Mouse (Mus musculus) megakaryocyte, embryonic 14.5 days (primary cell): ENCODE results near the gene Selenon. TPM values are rescaled to one million over a fixed set of nuclear protein-coding genes. Genes with fewer than 3 reads are reported as not detected.

Experiments used
- H3K27me3 ChIP-seq: replicated peaks from 2 replicates; pipeline ENCODE3; 2012; ENCODE audit warnings: inconsistent platforms
- H3K36me3 ChIP-seq: replicated peaks from 2 replicates; pipeline ENCODE3; 2012; ENCODE audit warnings: low read length, inconsistent platforms, mixed read lengths
- H3K4me1 ChIP-seq: 2 replicates; pipeline ENCODE4 v1.6.1; 2012; ENCODE audit warnings: inconsistent platforms
- H3K4me3 ChIP-seq: replicated peaks from 2 replicates; pipeline ENCODE3; 2012; ENCODE audit warnings: moderate library complexity, mild to moderate bottlenecking, inconsistent platforms
- H3K9me3 ChIP-seq: 2 replicates; pipeline ENCODE4 v1.6.1; 2012; ENCODE audit warnings: inconsistent platforms
- FLI1 ChIP-seq: IDR thresholded peaks from 2 replicates; pipeline ENCODE4 v1.6.1; 2012; ENCODE audit warnings: low read length, inconsistent platforms, mixed read lengths
- GATA1 ChIP-seq: IDR thresholded peaks from 3 replicates; pipeline ENCODE4 v1.6.1; 2012; ENCODE audit warnings: mixed read lengths, low read length, inconsistent platforms, borderline replicate concordance
- polyA plus RNA-seq: library from polyadenylated mRNA; stranded (reverse); fragments of >175 nt; gene quantifications from 2 replicates; pipeline ENCODE4 v1.2.3, GENCODE M21; 2012; ENCODE audit warnings: low replicate concordance; ENCODE audit not compliant: insufficient read depth

Gene Selenon
- polyA plus RNA-seq, 1 experiment, result 9.1 TPM

- H3K36me3 ChIP-seq, result peaks cover 54% of the 10 kb centered on the region
- H3K27me3 ChIP-seq, result peaks cover 43% of the 10 kb centered on the region
- H3K4me1 ChIP-seq, result peaks cover 36% of the 10 kb centered on the region
- H3K9me3 ChIP-seq, result peaks cover 14% of the 10 kb centered on the region
- no peak for TF ChIP-seq GATA1
- TF ChIP-seq FLI1, result no peak
- no peak overlapping the region for H3K4me3 ChIP-seq
These were observed 2.1 kb downstream of the Selenon start for GRCm38 (mm10) chr4:134549899-134550298.

- peak overlapping the region; percentile 33 for H3K4me3 ChIP-seq
These were observed 3.6 kb downstream of the Selenon start for GRCm38 (mm10) chr4:134548169-134548938.

GRCm38 (mm10) chr4:134546814-134547705 lies 4.9 kb downstream of the Selenon start:
- Histone ChIP-seq H3K4me1 (peaks cover 43% of the 10 kb centered on the region), H3K36me3 (peaks cover 80% of the 10 kb centered on the region), H3K9me3 (peaks cover 14% of the 10 kb centered on the region), H3K27me3 (peaks cover 43% of the 10 kb centered on the region), H3K4me3 (peak overlapping the region; percentile 20)
- TF ChIP-seq GATA1 (no peak), FLI1 (no peak)

More at GRCm38 (mm10) chr4:134548169-134548938, 3.6 kb downstream of the Selenon start:
- H3K4me1 ChIP-seq, result peaks cover 39% of the 10 kb centered on the region
- H3K27me3 ChIP-seq, result peaks cover 44% of the 10 kb centered on the region
- no peak for TF ChIP-seq GATA1
- TF ChIP-seq FLI1, result no peak
- H3K36me3 ChIP-seq, result peaks cover 68% of the 10 kb centered on the region
- peaks cover 14% of the 10 kb centered on the region for H3K9me3 ChIP-seq

DNA sequence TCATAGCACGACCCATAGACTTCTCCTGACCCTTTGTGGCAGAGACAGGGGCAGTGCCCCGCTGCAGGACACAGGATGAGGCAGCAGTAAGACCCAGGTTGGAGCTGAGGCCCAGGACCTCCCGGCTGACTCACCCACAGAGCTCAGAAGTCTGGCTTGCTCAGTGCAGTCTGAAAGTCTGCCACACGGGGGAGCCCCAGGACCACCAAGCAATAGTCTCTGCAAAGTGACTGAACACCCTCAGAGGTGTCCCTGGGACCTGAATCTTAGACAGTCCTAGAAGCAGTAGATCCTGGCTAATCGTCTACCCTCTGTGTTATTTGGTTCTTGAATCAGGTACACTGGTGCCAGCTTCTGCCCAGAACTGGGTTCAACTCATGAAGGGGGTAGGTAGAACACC lies 8.7 kb downstream of the Selenon start:
- no peaks in the 10 kb centered on the region for H3K9me3 ChIP-seq
- no peak overlapping the region for H3K4me3 ChIP-seq
- peaks cover 87% of the 10 kb centered on the region for H3K36me3 ChIP-seq
- peaks cover 28% of the 10 kb centered on the region for H3K27me3 ChIP-seq
- TF ChIP-seq FLI1 (no peak), GATA1 (no peak)
- H3K4me1 ChIP-seq, result peaks cover 24% of the 10 kb centered on the region

DNA sequence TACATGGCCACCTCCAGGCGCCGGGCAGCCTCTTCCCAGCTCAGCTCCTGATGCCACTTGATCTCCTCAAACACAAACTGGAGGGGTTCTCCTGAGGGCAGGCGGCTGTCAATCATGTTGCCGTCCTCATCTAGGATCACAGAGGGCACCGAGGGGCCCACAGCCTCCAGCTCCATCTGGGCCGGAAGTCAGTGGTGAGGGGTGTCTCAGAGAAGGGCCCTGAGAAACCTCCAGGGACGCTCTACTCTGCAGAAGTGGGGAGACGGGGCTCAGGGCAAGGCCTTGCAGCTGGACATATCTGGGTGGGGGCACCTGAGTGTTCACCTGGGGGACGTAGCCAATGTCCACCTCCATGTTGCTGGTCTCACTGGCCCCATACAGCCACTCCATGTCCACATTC lies 9.2 kb downstream of the Selenon start:
- Histone ChIP-seq H3K9me3 (no peaks in the 10 kb centered on the region), H3K4me3 (no peak overlapping the region), H3K4me1 (peaks cover 19% of the 10 kb centered on the region), H3K27me3 (peaks cover 26% of the 10 kb centered on the region), H3K36me3 (peaks cover 82% of the 10 kb centered on the region)
- TF ChIP-seq FLI1 (no peak), GATA1 (no peak)

DNA sequence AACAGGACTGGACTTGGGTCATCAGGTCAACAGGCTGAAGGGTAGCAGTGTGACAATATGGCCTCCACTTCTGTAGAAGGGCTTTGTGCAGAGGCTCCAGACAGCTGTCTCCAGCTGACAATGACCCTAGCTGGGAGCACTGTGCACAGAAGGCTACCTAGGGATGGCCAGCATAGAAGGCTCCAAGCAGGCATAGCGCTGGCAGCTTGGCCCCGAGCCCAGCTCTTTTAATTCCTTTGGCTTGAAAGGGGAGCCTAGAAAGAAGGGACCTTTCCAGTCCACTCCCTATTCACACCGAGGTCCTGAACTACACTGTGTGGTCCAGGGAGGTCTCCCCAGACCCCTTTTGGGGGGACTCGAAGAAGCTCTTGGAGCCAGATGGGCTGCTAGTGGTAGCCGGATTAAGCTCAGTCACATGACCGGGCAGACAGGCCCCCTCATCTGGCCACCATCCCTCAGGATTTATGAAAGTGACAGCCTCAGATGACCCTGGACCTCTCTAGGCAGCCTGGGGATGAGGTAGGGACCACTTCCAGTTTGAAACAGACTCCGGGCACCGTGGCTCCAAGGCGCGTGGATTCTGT lies 12.9 kb downstream of the Selenon start:
- Histone ChIP-seq H3K4me1 (peaks cover 27% of the 10 kb centered on the region), H3K4me3 (no peak overlapping the region), H3K9me3 (no peaks in the 10 kb centered on the region), H3K27me3 (peaks cover 5% of the 10 kb centered on the region), H3K36me3 (peaks cover 49% of the 10 kb centered on the region)
- TF ChIP-seq GATA1 (no peak), FLI1 (no peak)

DNA sequence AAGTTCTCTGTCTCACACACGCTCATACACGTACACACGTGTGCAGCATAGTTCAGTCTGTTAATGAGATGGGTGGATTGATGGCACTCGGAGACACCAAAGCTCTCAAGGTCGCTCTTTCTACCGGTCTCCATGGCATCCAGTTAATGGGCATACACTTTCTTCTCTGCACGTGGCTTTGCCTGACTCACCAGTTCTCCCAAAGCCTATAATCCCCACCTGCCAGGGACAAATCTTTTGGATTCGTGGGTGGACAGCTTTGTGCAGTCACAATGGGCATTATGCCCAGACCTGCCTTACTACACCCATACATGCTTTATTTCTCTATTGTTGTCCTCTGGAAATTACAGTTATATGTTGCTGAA lies 16.2 kb downstream of the Selenon start:
- peaks cover 48% of the 10 kb centered on the region for H3K4me1 ChIP-seq
- peaks cover 3% of the 10 kb centered on the region for H3K27me3 ChIP-seq
- TF ChIP-seq GATA1 (no peak), FLI1 (no peak)
- no peaks in the 10 kb centered on the region for H3K9me3 ChIP-seq
- H3K36me3 ChIP-seq, result peaks cover 35% of the 10 kb centered on the region
- H3K4me3 ChIP-seq, result peak overlapping the region; percentile 97

- Histone ChIP-seq H3K36me3 (peaks cover 35% of the 10 kb centered on the region), H3K4me1 (peaks cover 52% of the 10 kb centered on the region), H3K9me3 (no peaks in the 10 kb centered on the region), H3K27me3 (peaks cover 3% of the 10 kb centered on the region), H3K4me3 (peak within 1 kb of the TSS; percentile 97)
- no peak for TF ChIP-seq FLI1
- no peak for TF ChIP-seq GATA1
These were observed 16.8 kb downstream of the Selenon start, which contains the start of gene Mtfr1l for GRCm38 (mm10) chr4:134534932-134535786. Gene Mtfr1l (minus strand): TSS chr4:134535387.

DNA sequence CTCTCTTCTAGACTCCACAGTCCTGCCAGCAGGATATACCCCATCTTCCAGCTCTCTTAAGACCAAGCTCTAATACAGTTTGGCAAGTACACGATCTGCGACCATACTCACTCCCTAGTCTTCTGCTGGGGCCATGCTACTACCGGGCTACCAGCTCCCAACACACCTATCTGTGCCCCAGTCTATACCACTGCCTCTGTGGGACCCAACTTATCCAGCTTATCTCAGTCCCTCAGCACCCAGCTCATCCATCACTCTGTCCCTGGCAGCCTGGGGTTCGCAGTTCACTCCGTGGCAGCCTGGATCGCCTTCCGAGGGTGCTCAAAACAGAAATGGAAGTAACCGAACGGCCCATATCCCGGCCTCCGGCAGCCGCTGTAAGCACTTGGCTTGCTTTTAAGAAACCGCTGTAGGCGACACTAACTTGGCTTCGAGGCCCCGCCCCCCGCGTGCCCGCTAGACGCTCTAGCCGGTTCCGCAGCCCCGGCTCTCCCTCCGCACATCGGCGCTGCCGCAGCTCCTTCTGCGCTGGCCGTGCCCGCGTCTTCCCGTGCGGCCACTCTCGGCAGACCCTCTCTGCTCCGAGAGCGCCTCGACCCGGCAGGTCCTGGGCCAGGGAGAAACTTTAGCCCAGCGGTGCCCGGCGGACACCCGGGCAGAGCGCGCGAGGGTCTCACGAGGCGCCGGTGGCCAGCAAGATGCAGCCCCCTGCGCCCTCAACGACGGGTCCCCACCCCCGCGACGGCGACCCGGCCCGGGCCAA lies 17.7 kb downstream of the Selenon start:
- no peaks in the 10 kb centered on the region for H3K9me3 ChIP-seq
- H3K36me3 ChIP-seq, result peaks cover 35% of the 10 kb centered on the region
- H3K4me1 ChIP-seq, result peaks cover 54% of the 10 kb centered on the region
- peaks cover 3% of the 10 kb centered on the region for H3K27me3 ChIP-seq
- peak overlapping the region; percentile 97 for H3K4me3 ChIP-seq
- TF ChIP-seq GATA1, result no peak
- TF ChIP-seq FLI1, result no peak
